Comparison of ENCODE assay signal across 28 mouse cellular contexts in the genomic region with DNA sequence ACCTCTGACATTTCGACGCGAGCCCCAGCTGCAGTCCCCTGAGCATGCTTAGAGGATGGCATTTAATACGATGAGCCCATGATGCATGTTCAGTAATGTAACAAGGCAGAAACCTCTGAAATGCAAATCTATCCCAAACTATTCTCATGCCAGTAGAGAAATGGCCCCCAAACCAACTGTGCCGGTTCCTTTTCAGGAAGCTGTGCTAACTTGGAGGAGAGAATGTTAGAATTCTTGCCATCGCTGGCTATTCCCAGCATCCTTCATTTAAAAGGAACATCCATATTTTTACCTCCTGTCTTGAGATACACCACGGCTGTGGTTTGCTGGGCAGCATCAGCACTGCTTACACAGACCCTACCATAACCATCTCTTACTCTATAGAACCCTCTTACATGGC.
A peak's percentile ranks its signal among the peaks of the same experiment; 100 is the strongest.
DNase-seq lines count a peak whose midpoint lies in the region; ATAC-seq and TF ChIP-seq lines count a peak whose summit lies in the region.
"Had no signal": no experiment of that assay in that cellular context is flagged by ENCODE, and none has a peak within 500 bp of the region (broad histone marks: within the 10 kb centered on the region; RNA-seq: fewer than 3 reads in every experiment).

No protein-coding gene starts in this region.

- no peak for ATAC-seq in embryonic facial prominence, embryonic 13.5 days (ENCODE audit: insufficient number of reproducible peaks, insufficient read depth, low FRiP score, low TSS enrichment, low read depth)
- ATAC-seq: activated CD4-positive, CD25-positive, alpha-beta regulatory T cell, adult 4 months; forebrain, embryonic 15.5 days; hindbrain, postnatal 0 days; inflammation-experienced regulatory T-cells, adult 6 months had no signal

- no peak for DNase-seq in embryonic facial prominence, embryonic 10.5 days (ENCODE audit: low spot score)
- no peak for DNase-seq in layer of hippocampus, adult 2 months (ENCODE audit: low spot score in 2 of 2)
- no peak for DNase-seq in layer of hippocampus, postnatal 25 days (ENCODE audit: extremely low spot score in 1 of 2, low spot score in 1 of 2)
- DNase-seq in right cerebral cortex, adult 18-20 months = peak; percentile 31
- no peak for DNase-seq in right cerebral cortex, postnatal 4 days
- no peak for DNase-seq in lung, postnatal 14 days
- DNase-seq: adrenal gland, adult 8-10 months; adrenal gland, postnatal 36 days; cerebellum, adult 11 months; cerebellum, adult 2 months; cerebellum, adult 9-11 months; cerebellum, postnatal 25 days; embryo, embryonic 11 days; gastrocnemius, adult 2 months; gastrocnemius, postnatal 14 days; heart, adult 2 months; heart, postnatal 14 days; heart, postnatal 4 days had no signal

- no peaks in the 10 kb centered on the region for H3K9me3 ChIP-seq in embryonic facial prominence, embryonic 13.5 days
- H3K9me3 ChIP-seq in embryonic facial prominence, embryonic 10.5 days = no peaks in the 10 kb centered on the region
- H3K9me3 ChIP-seq: forebrain, embryonic 12.5 days; forebrain, embryonic 15.5 days; heart, embryonic 10.5 days; heart, embryonic 13.5 days had no signal

- no peaks in the 10 kb centered on the region for H3K36me3 ChIP-seq in embryonic facial prominence, embryonic 13.5 days
- H3K36me3 ChIP-seq in embryonic facial prominence, embryonic 10.5 days (replicated peaks) = no peaks in the 10 kb centered on the region
- H3K36me3 ChIP-seq: forebrain, embryonic 12.5 days; forebrain, embryonic 15.5 days; heart, embryonic 10.5 days; heart, embryonic 13.5 days had no signal

- H3K4me2 ChIP-seq in embryonic facial prominence, embryonic 13.5 days = peak overlapping the region; percentile 18; the same call in 1 of the 2 replicates
- H3K4me2 ChIP-seq: forebrain, embryonic 12.5 days; forebrain, embryonic 15.5 days; heart, embryonic 13.5 days; hindbrain, embryonic 14.5 days had no signal

- no peak for TF ChIP-seq CTCF in layer of hippocampus, adult 2 months (conservative IDR thresholded peaks at IDR 0.05)

- no peak overlapping the region for H3K9ac ChIP-seq in embryonic facial prominence, embryonic 13.5 days
- H3K9ac ChIP-seq: forebrain, embryonic 12.5 days; forebrain, embryonic 15.5 days; heart, embryonic 13.5 days; hindbrain, embryonic 14.5 days had no signal

- 65% methylated on average over 7 of the region's 7 CpGs for WGBS in embryonic facial prominence, embryonic 13.5 days
- 90% methylated on average over 7 of the region's 7 CpGs for WGBS in embryonic facial prominence, embryonic 10.5 days

- H3K4me1 ChIP-seq in embryonic facial prominence, embryonic 13.5 days = peaks cover 45% of the 10 kb centered on the region
- H3K4me1 ChIP-seq in embryonic facial prominence, embryonic 10.5 days = peaks cover 7% of the 10 kb centered on the region; the same call in 1 of the 2 replicates
- H3K4me1 ChIP-seq: forebrain, embryonic 12.5 days; forebrain, embryonic 15.5 days had no signal

- 0 out of 2 replicates have a peak, but pooled peaks cover 3% of the 10 kb centered on the region for H3K27me3 ChIP-seq in embryonic facial prominence, embryonic 13.5 days
- no peaks in the 10 kb centered on the region for H3K27me3 ChIP-seq in embryonic facial prominence, embryonic 10.5 days (replicated peaks; ENCODE audit: low read depth, poor library complexity, severe bottlenecking)
- H3K27me3 ChIP-seq: forebrain, embryonic 12.5 days; forebrain, embryonic 15.5 days; heart, embryonic 13.5 days had no signal

- no peak overlapping the region for H3K4me3 ChIP-seq in embryonic facial prominence, embryonic 13.5 days
- no peak overlapping the region for H3K4me3 ChIP-seq in embryonic facial prominence, embryonic 10.5 days
- H3K4me3 ChIP-seq in layer of hippocampus, adult 2 months = no peak overlapping the region
- H3K4me3 ChIP-seq: erythroblast, embryonic 14.5 days; forebrain, embryonic 12.5 days; forebrain, embryonic 15.5 days; gastrocnemius, adult 2 months; heart, adult 2 months; heart, embryonic 10.5 days; heart, embryonic 13.5 days had no signal

- peak overlapping the region; percentile 57 for H3K27ac ChIP-seq in embryonic facial prominence, embryonic 13.5 days
- H3K27ac ChIP-seq in embryonic facial prominence, embryonic 10.5 days (replicated peaks) = no peak overlapping the region
- peak overlapping the region; percentile 44; the same call in 1 of the 2 replicates for H3K27ac ChIP-seq in layer of hippocampus, adult 2 months
- H3K27ac ChIP-seq: forebrain, embryonic 12.5 days; forebrain, embryonic 15.5 days; gastrocnemius, adult 2 months; heart, adult 2 months; heart, embryonic 10.5 days; heart, embryonic 13.5 days; hindbrain, embryonic 14.5 days; hindbrain, postnatal 0 days had no signal
